Mouse (Mus musculus) CH12.LX (cell line): Measurements from ENCODE around the gene Hspd1. TPM values are rescaled to one million over a fixed set of nuclear protein-coding genes. Genes with fewer than 3 reads are reported as not detected.

ENCODE experiments used
- DNase-seq: peaks from one replicate; pipeline ENCODE4 v3.0.0-alpha.2; 2013; ENCODE audit errors: extremely low read depth
- H3K27ac ChIP-seq: 2 replicates; pipeline ENCODE4 v1.5.1; 2012; ENCODE audit warnings: low read depth, mild to moderate bottlenecking, control low read depth, moderate library complexity; ENCODE audit not compliant: insufficient read depth
- H3K27me3 ChIP-seq: replicated peaks from 2 replicates; pipeline ENCODE3; 2012; ENCODE audit warnings: inconsistent platforms
- H3K36me3 ChIP-seq, 2 experiments: replicated peaks in 1 of 2; 2 replicates each; pipeline versions ENCODE3 to v1.6.1; 2012; ENCODE audit warnings: inconsistent platforms in 1 of 2, low read length in 1 of 2, mild to moderate bottlenecking in 1 of 2, mixed read lengths in 1 of 2, moderate library complexity in 1 of 2; ENCODE audit not compliant: control insufficient read depth in 1 of 2, insufficient read depth in 1 of 2
- H3K4me1 ChIP-seq, 2 experiments: 2 replicates each; pipeline ENCODE4 v1.6.1; 2012; ENCODE audit warnings: inconsistent platforms in 1 of 2, moderate library complexity in 1 of 2; ENCODE audit not compliant: insufficient read depth in 2 of 2, control insufficient read depth in 1 of 2
- H3K4me2 ChIP-seq: 2 replicates; pipeline ENCODE4 v1.6.1; 2012; ENCODE audit warnings: low read depth, mild to moderate bottlenecking, control low read depth; ENCODE audit not compliant: poor library complexity, insufficient read depth, severe bottlenecking
- H3K4me3 ChIP-seq, 3 experiments: fragments of 150-350 bp in 1 of 3; sonication (generic) in 1 of 3; replicated peaks in 1 of 3; 2 replicates each; pipeline versions ENCODE3 to v1.5.1; 2011 to 2012; ENCODE audit warnings: low read depth in 2 of 3, low read length in 2 of 3, mild to moderate bottlenecking in 2 of 3, moderate library complexity in 2 of 3, control low read depth in 1 of 3, improper control_type of control experiment in 1 of 3, inconsistent platforms in 1 of 3, mixed read lengths in 1 of 3; ENCODE audit not compliant: poor library complexity in 1 of 3
- H3K79me2 ChIP-seq: replicated peaks from 2 replicates; pipeline ENCODE4 v1.6.1; 2012; ENCODE audit warnings: mild to moderate bottlenecking, moderate library complexity; ENCODE audit not compliant: control insufficient read depth, poor library complexity, insufficient read depth, severe bottlenecking; ENCODE audit errors: extremely low read depth
- H3K9ac ChIP-seq: 2 replicates; pipeline ENCODE4 v1.6.1; 2012; ENCODE audit warnings: low read depth, mild to moderate bottlenecking, control low read depth, moderate library complexity; ENCODE audit not compliant: insufficient read depth
- H3K9me3 ChIP-seq: replicated peaks from 2 replicates; pipeline ENCODE3; 2012; ENCODE audit warnings: low read length, inconsistent platforms, mixed read lengths
- BHLHE40 ChIP-seq: IDR thresholded peaks from 2 replicates; pipeline ENCODE4 v1.6.1; 2011; ENCODE audit warnings: mild to moderate bottlenecking, low read depth, low read length, improper control_type of control experiment
- CHD2 ChIP-seq: IDR thresholded peaks from 2 replicates; pipeline ENCODE4 v1.6.1; 2011; ENCODE audit warnings: low read length, improper control_type of control experiment
- E2F4 ChIP-seq: IDR thresholded peaks from 2 replicates; pipeline ENCODE4 v1.6.1; 2011; ENCODE audit warnings: low read depth, low read length, improper control_type of control experiment; ENCODE audit not compliant: insufficient replicate concordance
- EP300 ChIP-seq: IDR thresholded peaks from 2 replicates; pipeline ENCODE4 v1.6.1; 2011; ENCODE audit warnings: low read length, improper control_type of control experiment
- IRF4 ChIP-seq: IDR thresholded peaks from 2 replicates; pipeline ENCODE4 v1.6.1; 2014; ENCODE audit warnings: low read depth, mild to moderate bottlenecking, inconsistent platforms, low read length, improper control_type of control experiment
- KAT2A ChIP-seq: IDR thresholded peaks from 2 replicates; pipeline ENCODE4 v1.6.1; 2012; ENCODE audit warnings: low read length, improper control_type of control experiment, inconsistent platforms; ENCODE audit not compliant: insufficient replicate concordance
- MAX ChIP-seq: IDR thresholded peaks from 2 replicates; pipeline ENCODE4 v1.6.1; 2011; ENCODE audit warnings: low read length, improper control_type of control experiment
- MEF2A ChIP-seq: IDR thresholded peaks from 2 replicates; pipeline ENCODE4 v1.6.1; 2014; ENCODE audit warnings: low read depth, mild to moderate bottlenecking, inconsistent platforms, low read length, improper control_type of control experiment, borderline replicate concordance
- MYC ChIP-seq: IDR thresholded peaks from 2 replicates; pipeline ENCODE4 v1.6.1; 2011; ENCODE audit warnings: low read depth, mild to moderate bottlenecking, improper control_type of control experiment, low read length
- POLR2A ChIP-seq: IDR thresholded peaks from 2 replicates; pipeline ENCODE4 v1.6.1; 2011; ENCODE audit warnings: low read depth, mild to moderate bottlenecking, improper control_type of control experiment, low read length
- POLR2AphosphoS2 ChIP-seq: IDR thresholded peaks from 2 replicates; pipeline ENCODE4 v1.6.1; 2011; ENCODE audit warnings: low read depth, low read length, improper control_type of control experiment
- RCOR1 ChIP-seq: conservative IDR thresholded peaks from 2 replicates; pipeline ENCODE4 v1.6.1; 2012; ENCODE audit warnings: low read depth, mild to moderate bottlenecking, inconsistent platforms, low read length, improper control_type of control experiment
- SIN3A ChIP-seq: IDR thresholded peaks from 2 replicates; pipeline ENCODE4 v1.6.1; 2012; ENCODE audit warnings: low read length, improper control_type of control experiment, inconsistent platforms
- TCF12 ChIP-seq: IDR thresholded peaks from 2 replicates; pipeline ENCODE4 v1.6.1; 2014; ENCODE audit warnings: low read depth, mild to moderate bottlenecking, inconsistent platforms, low read length, improper control_type of control experiment
- dilution Hi-C: fragments of 300-500 bp; cut with MboI; formaldehyde crosslinking; loops from 2 replicates; pipeline ENCODE4 v1.14.3; 2020; ENCODE audit warnings: low sequenced_read_pairs; ENCODE audit not compliant: extremely low pct_unique_long_range_greater_than_20kb, extremely low pct_ligation_motif_present
- in situ Hi-C: fragments of 300-500 bp; cut with MboI; formaldehyde crosslinking; loops from 3 replicates; pipeline ENCODE4 v1.14.3; 2019; ENCODE audit warnings: low sequenced_read_pairs, low pct_ligation_motif_present, low pct_unique_long_range_greater_than_20kb, mixed read lengths
- polyA plus RNA-seq: library from polyadenylated mRNA; unstranded; fragments of >175 nt; gene quantifications from 2 replicates; pipeline ENCODE4 v1.2.1, GENCODE M21; 2012; ENCODE audit warnings: low read depth; ENCODE audit not compliant: insufficient read length
- total RNA-seq, 2 experiments: library from RNA; depleted of rRNA; stranded (reverse); fragments of 300-350 nt in 1 of 2; fragments of >200 nt in 1 of 2; gene quantifications; 2 replicates each; pipeline ENCODE4 v1.2.3; 2012 to 2014

Gene Hspd1
- total and polyA plus RNA-seq, 3 experiments: 363 to 920 (median 764) TPM

DNA sequence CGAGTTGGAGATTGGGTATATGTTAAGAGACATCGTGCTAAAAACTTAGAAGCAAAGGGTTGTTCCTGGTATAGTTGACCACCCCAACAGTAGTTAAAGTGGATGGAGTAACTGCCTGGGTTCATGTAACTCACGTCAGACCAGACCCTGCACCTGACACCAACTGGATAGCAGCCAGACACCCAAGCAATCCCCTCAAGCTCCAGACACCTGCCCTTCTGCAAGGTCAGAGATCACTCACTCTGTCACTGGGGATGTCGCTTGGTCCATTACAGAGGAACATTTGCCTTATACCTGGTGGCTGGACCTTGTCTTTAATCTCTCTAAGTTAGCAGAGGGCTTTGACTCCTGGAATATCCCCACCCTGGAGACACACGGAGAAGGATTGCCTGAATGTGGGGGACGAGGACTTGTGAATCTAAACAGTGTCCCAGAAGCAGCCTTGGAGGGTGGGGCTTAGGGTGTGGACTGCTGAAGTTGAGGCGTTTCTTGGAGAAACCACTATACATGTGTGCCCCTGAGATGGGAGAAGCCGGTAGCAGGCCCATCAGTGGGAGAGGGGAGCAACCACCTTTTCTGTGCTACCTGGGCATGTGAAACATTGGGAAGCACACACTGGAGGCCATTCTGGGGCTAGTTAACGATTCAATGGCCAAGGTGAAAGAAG is 19.0 kb upstream of the Hspd1 start:
- Histone ChIP-seq H3K4me2 (no peak overlapping the region), H3K4me3 (no peak overlapping the region), H3K79me2 (no peaks in the 10 kb centered on the region), H3K4me1 (peaks cover 3 to 6% of the 10 kb centered on the region in 2 experiments; a peak in 2 of 4 replicates), H3K36me3 (no peaks in the 10 kb centered on the region), H3K27me3 (no peaks in the 10 kb centered on the region), H3K9ac (no peak overlapping the region), H3K9me3 (peaks cover 4% of the 10 kb centered on the region), H3K27ac (no peak overlapping the region)
- no peak for TF ChIP-seq MEF2A
- no peak for TF ChIP-seq CHD2
- TF ChIP-seq SIN3A: no peak
- no peak for TF ChIP-seq MAX
- TF ChIP-seq MYC: no peak
- no peak for TF ChIP-seq BHLHE40
- TF ChIP-seq KAT2A: no peak
- no peak for TF ChIP-seq RCOR1
- no peak for TF ChIP-seq IRF4
- no peak for TF ChIP-seq POLR2AphosphoS2
- TF ChIP-seq EP300: no peak
- TF ChIP-seq E2F4: no peak
- dilution Hi-C loops: no loop called here
- in situ Hi-C loops: no loop called here
- DNase-seq: no peak

DNA sequence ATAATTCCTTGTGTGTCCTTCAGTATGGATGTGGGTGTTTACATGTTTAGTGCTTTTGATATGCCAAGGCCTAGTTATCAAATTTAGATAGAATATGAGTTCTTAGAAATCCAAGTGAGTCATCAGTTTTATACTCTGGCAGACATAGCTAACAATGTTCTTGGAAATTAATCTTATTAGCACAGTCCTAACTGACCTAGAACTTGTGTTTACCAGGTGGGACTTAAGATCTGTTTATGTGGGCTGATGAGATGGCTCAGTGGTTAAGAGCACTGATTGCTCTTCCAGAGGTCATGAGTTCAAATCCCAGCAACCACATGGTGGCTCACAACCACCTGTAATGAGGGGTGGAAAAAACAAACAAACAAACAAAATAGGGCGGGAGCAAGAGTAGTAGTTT is 4.4 kb upstream of the Hspd1 start:
- Histone ChIP-seq H3K9me3 (no peaks in the 10 kb centered on the region), H3K27ac (no peak overlapping the region)
- in situ Hi-C loops: no loop called here
- TF ChIP-seq TCF12 (no peak), POLR2AphosphoS2 (peak; percentile 25; the same call in 1 of the 2 replicates)
- TF ChIP-seq, all 38 proteins: peak for 1
- Histone ChIP-seq H3K4me2 (no peak overlapping the region), H3K36me3 (peaks cover 13 to 37% of the 10 kb centered on the region in 2 experiments), H3K4me3 (no peak overlapping the region), H3K9ac (no peak overlapping the region), H3K27me3 (no peaks in the 10 kb centered on the region), H3K79me2 (peaks cover 22% of the 10 kb centered on the region), H3K4me1 (peaks cover 2 to 24% of the 10 kb centered on the region in 2 experiments; a peak in 3 of 4 replicates)
- DNase-seq: no peak
- dilution Hi-C loops: no loop called here

DNA sequence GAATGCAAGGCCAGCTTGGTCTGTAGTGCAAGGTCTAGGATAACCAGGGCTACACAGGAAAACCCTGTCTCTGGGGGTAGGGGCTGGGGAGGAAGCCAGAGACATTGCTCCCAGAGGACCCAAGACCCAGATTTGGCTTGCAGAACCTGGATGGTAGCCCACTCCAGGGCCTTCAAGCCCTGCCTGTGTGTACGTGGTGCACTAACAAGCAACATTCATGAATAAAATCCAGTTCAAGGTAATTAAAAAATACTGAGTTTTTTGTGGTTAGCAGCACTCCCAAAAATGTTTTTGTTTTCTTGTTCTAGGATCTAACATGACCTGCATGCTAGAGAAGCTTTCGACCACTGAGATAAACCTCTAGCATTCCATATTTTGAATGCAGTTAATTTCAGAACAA is 4.0 kb upstream of the Hspd1 start:
- TF ChIP-seq POLR2A (peak; percentile 40; the same call in 1 of the 2 replicates), POLR2AphosphoS2 (peak; percentile 89), RCOR1 (no peak)
- no peaks in the 10 kb centered on the region for H3K9me3 ChIP-seq
- peaks cover 13 to 37% of the 10 kb centered on the region in 2 experiments for H3K36me3 ChIP-seq
- no peak overlapping the region for H3K4me2 ChIP-seq
- dilution Hi-C loops: no loop called here
- no peak overlapping the region for H3K4me3 ChIP-seq
- no peak overlapping the region for H3K9ac ChIP-seq
- no peaks in the 10 kb centered on the region for H3K27me3 ChIP-seq
- in situ Hi-C loops: no loop called here
- H3K79me2 ChIP-seq: peaks cover 26% of the 10 kb centered on the region
- no peak for DNase-seq
- no peak overlapping the region for H3K27ac ChIP-seq
- peaks cover 0 to 24% of the 10 kb centered on the region in 2 experiments; a peak in 2 of 4 replicates for H3K4me1 ChIP-seq
